Mouse (Mus musculus): ENCODE measurements at regions not wholly inside any gene's neighbourhood (a gene's known extent, or its start where the extent isn't known, plus 50 kb on each side); places are given as distances from the start of the nearest gene placed in this dataset.

DNA sequence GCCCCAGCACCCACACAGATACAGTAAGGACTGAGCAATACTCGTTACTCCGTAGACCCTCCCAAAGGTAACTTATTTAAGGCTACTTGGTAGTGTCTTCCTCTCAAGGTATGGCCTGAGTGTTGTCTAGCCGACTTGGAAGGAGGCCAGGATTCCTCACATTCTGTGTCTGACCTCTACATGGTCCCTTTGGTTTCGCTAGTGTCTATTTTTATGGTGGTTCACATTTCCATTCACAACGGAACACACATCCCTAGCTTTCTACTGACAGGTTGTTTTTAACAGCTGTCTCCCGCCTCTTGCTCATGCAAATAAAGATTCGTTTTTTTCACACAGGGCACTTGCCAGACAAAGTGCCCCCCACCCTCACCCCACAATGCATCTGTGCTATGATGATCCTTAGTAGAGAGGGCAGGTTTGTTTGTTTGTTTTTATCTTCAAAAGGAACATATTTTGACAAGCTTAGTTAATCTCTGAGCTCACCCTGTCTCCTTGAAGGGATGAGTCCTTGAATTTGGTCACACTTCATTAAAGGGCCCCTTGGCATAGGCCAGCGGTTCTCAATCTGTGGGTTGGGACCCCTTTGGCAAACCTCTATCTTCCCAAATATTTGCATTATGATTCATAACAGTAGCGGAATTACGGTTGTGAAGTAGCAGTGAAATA, 52.7 kb downstream of the Phlda1 start:
- peak; percentile 58; the same call in 1 of the 2 replicates for ATAC-seq (ENCODE audit: borderline replicate concordance, extremely low read depth, low FRiP score, low TSS enrichment)
- WGBS: 8% methylated on average over 10 of the region's 10 CpGs
- no peaks in the 10 kb centered on the region for H3K9me3 ChIP-seq
- H3K9ac ChIP-seq: no peak overlapping the region
- no peaks in the 10 kb centered on the region for H3K36me3 ChIP-seq
- H3K27ac ChIP-seq: peak overlapping the region; percentile 41
- H3K4me2 ChIP-seq: peak overlapping the region; percentile 28; the same call in 1 of the 2 replicates
- peaks cover 53% of the 10 kb centered on the region for H3K4me1 ChIP-seq
- H3K27me3 ChIP-seq: no peaks in the 10 kb centered on the region
- no peak overlapping the region for H3K4me3 ChIP-seq

DNA sequence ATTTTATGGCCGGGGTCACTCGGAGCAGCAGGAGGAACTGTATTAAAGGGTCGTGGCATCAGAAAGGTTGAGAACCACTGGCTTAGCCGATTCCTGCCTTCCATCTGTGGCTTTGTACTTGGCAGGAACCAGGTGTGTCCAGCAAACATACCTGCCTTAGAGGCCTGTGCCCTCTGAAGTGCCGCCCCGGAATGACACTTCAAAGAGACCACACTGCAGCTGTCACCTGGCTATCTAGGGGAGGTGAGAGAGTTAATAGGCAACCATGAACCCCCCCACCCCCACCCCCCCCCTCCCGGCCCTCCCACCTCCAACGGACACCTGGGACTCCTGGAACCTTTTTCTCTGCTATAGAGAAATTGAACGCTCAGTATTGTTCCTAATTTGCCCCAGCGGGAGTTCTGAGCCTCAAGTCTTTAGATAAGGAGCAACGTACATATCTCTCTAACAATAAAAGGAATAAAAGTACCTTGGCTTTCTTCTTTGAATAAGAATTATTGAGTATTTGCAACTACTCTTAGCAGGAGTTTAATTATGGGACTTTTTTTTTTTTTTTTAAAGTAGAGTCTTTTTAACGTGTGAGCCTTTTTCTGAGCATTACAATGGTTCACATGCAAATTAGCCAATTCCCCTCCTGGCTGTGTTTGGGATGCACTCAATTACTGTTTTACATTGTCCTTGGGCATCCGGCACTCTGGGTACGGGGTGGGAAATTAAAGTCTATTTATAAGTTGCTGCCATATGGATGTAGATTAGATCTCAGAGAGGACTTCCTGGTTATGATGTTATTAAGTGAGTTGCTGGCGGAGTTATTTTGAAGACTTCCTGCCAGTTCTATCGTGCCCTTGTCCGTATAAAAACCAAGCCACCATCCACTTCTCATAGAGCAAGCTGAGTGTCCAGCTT, 53.5 kb downstream of the Phlda1 start:
- Histone ChIP-seq H3K4me1 (peaks cover 50% of the 10 kb centered on the region), H3K9ac (no peak overlapping the region), H3K9me3 (no peaks in the 10 kb centered on the region), H3K4me2 (peak overlapping the region; percentile 28; the same call in 1 of the 2 replicates), H3K27ac (peak overlapping the region; percentile 41; the same call in 1 of the 2 replicates), H3K36me3 (no peaks in the 10 kb centered on the region), H3K4me3 (no peak overlapping the region), H3K27me3 (no peaks in the 10 kb centered on the region)
- 24% methylated on average over 17 of the region's 17 CpGs for WGBS
- ATAC-seq (ENCODE audit: borderline replicate concordance, extremely low read depth, low FRiP score, low TSS enrichment): 0 out of 2 replicates have a peak, but pooled peaks have one; percentile 14

DNA sequence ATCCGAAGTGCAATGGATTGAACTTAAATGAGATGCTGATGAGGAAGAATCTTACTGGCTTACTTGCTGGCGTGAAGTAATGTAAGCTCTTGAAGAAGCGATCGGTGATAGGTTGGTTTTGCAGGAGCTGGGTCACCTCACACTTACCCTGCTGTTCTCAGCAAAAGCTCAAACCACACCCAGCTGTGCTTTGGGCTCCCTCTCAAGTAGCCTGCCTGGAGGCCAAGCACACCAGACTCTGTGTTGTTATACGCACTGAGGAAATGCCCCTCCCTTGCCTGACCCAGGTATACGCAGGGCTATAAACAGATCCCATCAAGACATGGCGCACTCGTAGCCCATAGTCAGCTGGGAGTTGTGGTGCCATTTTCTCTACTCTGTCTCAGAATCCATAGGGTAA, 56.5 kb downstream of the Phlda1 start:
- ATAC-seq (ENCODE audit: borderline replicate concordance, extremely low read depth, low FRiP score, low TSS enrichment): no peak
- Histone ChIP-seq H3K27ac (no peak overlapping the region), H3K36me3 (no peaks in the 10 kb centered on the region), H3K4me3 (no peak overlapping the region), H3K27me3 (no peaks in the 10 kb centered on the region), H3K9me3 (no peaks in the 10 kb centered on the region), H3K4me1 (peaks cover 53% of the 10 kb centered on the region), H3K4me2 (no peak overlapping the region), H3K9ac (no peak overlapping the region)
- 68% methylated on average over 8 of the region's 8 CpGs for WGBS

DNA sequence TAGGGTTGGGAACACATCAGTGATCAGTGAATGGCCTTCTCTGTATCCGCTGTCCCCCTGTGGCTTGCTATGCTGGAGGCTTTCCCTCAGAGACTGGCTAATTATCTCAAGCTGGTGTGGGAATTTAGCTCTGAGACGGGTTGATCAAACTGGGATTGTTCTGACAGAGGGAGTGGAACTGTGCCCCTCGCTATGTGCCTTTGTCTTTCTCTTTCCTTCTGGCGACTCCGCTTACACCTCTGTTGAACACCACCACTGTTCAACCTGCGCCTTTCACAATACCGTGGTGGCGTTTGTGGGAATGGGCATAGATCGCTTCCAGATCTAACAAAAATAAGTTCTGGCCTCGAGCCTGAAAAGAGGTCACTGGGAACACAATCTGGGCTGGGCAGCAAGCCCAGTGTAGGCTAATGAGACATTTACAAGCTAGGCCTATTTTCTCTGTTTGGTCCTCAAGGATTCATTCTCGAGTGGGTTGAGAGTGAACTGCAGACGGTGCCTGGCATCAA, 60.8 kb downstream of the Phlda1 start:
- Histone ChIP-seq H3K27me3 (no peaks in the 10 kb centered on the region), H3K9ac (no peak overlapping the region), H3K4me1 (peaks cover 23% of the 10 kb centered on the region), H3K9me3 (no peaks in the 10 kb centered on the region), H3K4me3 (no peak overlapping the region), H3K4me2 (no peak overlapping the region), H3K36me3 (no peaks in the 10 kb centered on the region), H3K27ac (peak overlapping the region; percentile 13)
- WGBS: 60% methylated on average over 12 of the region's 12 CpGs
- peak; percentile 24; the same call in 1 of the 2 replicates for ATAC-seq (ENCODE audit: borderline replicate concordance, extremely low read depth, low FRiP score, low TSS enrichment)

DNA sequence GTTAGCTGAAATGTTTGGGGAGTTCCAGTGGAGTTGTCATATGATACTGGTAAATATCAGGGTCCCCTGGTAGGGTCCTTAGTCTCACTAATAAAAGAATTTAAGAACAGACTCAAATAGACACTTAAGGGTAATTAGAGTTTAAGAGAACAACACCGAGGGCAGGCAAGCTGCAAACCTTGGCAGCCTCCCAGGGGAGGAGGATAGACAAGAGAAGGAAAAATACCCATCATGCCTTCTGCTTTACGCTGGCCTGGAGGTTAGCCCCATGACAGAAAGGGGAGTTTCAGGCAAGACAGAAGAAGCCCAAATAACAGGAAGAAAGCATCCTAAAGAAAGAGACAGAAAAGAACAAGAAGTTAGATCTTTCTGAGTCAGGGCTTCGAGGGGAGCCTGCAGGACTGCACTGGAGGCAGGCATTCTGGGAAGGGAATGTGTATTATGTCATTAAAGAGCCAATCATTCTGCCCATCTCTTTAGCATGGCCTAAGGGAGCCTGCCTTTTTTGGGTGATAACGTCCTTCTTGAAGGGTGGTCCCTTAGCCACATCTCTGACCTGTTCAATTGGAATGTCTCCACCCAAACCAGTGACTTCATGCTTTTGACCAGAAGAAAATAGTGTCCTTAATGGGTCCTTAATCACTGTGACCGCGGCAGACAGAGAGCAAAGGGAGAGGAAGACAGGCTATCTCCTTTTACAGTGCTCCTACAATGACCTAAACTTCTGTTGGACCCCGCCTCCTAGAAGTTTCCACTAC, 64.6 kb downstream of the Phlda1 start:
- Histone ChIP-seq H3K9me3 (no peaks in the 10 kb centered on the region), H3K36me3 (no peaks in the 10 kb centered on the region), H3K4me2 (no peak overlapping the region), H3K4me3 (no peak overlapping the region), H3K27ac (no peak overlapping the region), H3K4me1 (peaks cover 29% of the 10 kb centered on the region), H3K9ac (no peak overlapping the region), H3K27me3 (no peaks in the 10 kb centered on the region)
- 60% methylated on average over 7 of the region's 7 CpGs for WGBS
- ATAC-seq (ENCODE audit: borderline replicate concordance, extremely low read depth, low FRiP score, low TSS enrichment): no peak

DNA sequence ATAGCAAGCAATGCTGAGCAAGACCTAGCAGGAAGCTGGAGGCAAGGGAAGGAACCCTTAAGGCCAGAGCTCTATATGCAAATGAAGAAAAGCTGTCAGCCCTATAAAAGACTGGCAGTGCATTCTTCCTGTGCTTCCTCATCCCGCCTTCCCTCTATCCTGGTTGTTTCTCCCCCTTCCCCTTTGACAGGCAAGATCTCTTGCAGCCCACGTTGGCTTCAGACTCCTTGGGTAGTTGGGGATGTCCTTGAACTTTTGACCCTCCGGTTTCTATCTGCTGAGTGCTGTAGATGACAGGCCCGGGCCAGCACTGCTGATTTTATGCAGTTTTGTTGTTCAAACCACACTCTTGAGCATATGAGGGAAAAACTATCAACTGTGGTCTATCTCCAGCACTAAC, 68.1 kb downstream of the Phlda1 start:
- Histone ChIP-seq H3K9me3 (no peaks in the 10 kb centered on the region), H3K4me2 (no peak overlapping the region), H3K27me3 (no peaks in the 10 kb centered on the region), H3K27ac (no peak overlapping the region), H3K4me3 (no peak overlapping the region), H3K4me1 (peaks cover 40% of the 10 kb centered on the region), H3K36me3 (no peaks in the 10 kb centered on the region), H3K9ac (no peak overlapping the region)
- WGBS: 45% methylated on average over 4 of the region's 4 CpGs
- ATAC-seq (ENCODE audit: borderline replicate concordance, extremely low read depth, low FRiP score, low TSS enrichment): no peak

DNA sequence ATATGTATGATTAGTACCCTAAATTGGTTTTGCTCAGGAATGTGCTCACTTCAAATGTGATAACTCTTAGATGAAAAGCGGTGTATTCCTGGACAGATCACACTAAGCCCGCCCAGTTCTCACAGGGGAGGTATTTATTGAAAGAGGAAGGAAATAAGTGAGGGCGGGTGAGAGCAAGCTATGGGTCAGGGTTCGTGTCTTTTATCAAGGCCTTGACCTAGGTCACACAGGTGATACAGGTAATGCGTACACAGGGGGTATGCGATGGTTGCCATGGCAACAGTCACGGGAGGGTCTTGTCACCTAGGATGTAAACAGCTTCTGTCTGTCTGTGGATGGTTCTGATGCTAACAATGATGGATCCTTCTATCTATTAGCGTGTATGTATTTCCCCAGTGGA, 68.7 kb downstream of the Phlda1 start:
- H3K27ac ChIP-seq: no peak overlapping the region
- H3K36me3 ChIP-seq: no peaks in the 10 kb centered on the region
- H3K4me1 ChIP-seq: peaks cover 46% of the 10 kb centered on the region
- no peaks in the 10 kb centered on the region for H3K27me3 ChIP-seq
- WGBS: 52% methylated on average over 8 of the region's 8 CpGs
- H3K9me3 ChIP-seq: no peaks in the 10 kb centered on the region
- no peak overlapping the region for H3K4me2 ChIP-seq
- H3K9ac ChIP-seq: no peak overlapping the region
- H3K4me3 ChIP-seq: no peak overlapping the region
- no peak for ATAC-seq (ENCODE audit: borderline replicate concordance, extremely low read depth, low FRiP score, low TSS enrichment)

DNA sequence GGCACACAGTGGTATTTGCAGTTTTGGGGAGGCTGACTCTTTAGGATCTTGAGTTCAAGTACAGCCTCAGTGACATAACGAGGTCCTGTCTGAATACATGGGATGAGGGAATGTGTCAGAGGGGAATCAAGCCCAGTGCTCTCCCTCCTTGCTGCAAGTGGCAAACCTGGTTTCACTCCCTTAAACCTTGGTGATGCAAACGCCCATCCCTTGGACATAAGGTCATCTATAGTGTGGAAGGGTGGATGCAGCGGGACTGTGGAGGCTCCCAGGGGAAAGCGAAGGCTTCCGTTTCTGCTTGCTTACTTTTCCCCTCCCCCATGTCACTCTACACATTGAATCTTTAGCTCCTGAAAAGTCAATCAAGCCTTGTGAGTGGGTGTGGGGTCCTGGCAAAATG, 69.2 kb downstream of the Phlda1 start:
- WGBS: 41% methylated on average over 5 of the region's 5 CpGs
- H3K4me1 ChIP-seq: peaks cover 46% of the 10 kb centered on the region
- H3K9me3 ChIP-seq: no peaks in the 10 kb centered on the region
- ATAC-seq (ENCODE audit: borderline replicate concordance, extremely low read depth, low FRiP score, low TSS enrichment): peak; percentile 32; the same call in 1 of the 2 replicates
- no peak overlapping the region for H3K4me3 ChIP-seq
- H3K27me3 ChIP-seq: no peaks in the 10 kb centered on the region
- H3K36me3 ChIP-seq: no peaks in the 10 kb centered on the region
- H3K27ac ChIP-seq: peak overlapping the region; percentile 75; the same call in 1 of the 2 replicates
- no peak overlapping the region for H3K9ac ChIP-seq
- H3K4me2 ChIP-seq: peak overlapping the region; percentile 42; the same call in 1 of the 2 replicates

DNA sequence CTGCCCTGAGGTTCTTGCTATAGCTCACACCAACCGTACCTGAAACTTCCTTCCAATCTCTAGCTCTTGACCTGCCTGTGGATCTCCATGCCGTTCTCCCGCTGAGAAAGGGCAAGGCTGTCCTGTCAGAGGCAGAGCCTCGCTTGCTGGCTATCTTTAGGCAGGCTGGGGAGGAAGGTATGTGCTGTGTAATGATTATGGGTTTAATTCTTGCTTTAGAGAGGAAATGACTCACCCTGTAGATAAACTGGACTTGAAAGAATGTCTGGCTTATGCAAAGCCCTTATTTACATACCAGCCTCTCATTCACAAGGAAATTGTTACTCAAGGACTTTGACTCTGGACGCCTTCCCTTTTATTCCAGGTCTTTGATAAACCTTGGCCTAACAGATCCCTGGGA, 69.8 kb downstream of the Phlda1 start:
- Histone ChIP-seq H3K9me3 (no peaks in the 10 kb centered on the region), H3K4me1 (peaks cover 47% of the 10 kb centered on the region), H3K36me3 (no peaks in the 10 kb centered on the region), H3K4me3 (no peak overlapping the region), H3K9ac (no peak overlapping the region), H3K4me2 (peak overlapping the region; percentile 42), H3K27me3 (no peaks in the 10 kb centered on the region), H3K27ac (peak overlapping the region; percentile 75)
- WGBS: 9% methylated on average over 5 of the region's 5 CpGs
- ATAC-seq (ENCODE audit: borderline replicate concordance, extremely low read depth, low FRiP score, low TSS enrichment): peak; percentile 82

DNA sequence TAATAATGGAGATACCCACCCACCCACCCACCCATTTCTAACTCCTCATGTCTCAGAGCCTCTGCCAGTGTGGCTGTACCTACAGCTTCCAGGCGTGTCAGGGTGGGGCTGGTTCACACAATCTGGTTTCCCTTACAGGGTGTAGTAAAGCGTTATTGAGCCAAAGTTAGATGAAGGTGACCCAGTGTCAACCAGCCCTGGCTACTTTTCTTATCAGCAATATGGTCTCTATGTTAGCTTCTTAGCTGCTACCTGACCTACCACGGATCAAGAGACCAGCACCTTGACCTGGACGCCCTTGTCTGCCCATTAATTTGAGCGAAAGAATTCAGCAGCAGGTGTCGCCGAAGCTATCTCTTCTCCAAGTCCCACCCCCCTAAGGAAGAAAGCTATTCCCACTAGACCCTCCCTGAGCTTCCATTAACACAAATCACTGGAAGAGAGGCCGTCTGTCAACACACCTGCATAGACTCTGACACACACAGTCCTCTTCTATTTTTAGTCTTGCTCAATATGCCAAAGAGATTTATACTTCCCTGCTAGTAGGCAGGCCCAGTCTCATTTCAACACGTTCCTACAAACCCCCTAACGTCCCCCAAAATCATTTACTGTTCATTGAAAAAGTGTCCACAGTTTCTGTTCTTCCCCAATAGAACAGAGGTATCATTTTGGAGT, 70.4 kb downstream of the Phlda1 start:
- Histone ChIP-seq H3K4me2 (peak overlapping the region; percentile 42; the same call in 1 of the 2 replicates), H3K4me1 (peaks cover 49% of the 10 kb centered on the region), H3K9me3 (no peaks in the 10 kb centered on the region), H3K4me3 (no peak overlapping the region), H3K27me3 (no peaks in the 10 kb centered on the region), H3K27ac (peak overlapping the region; percentile 75), H3K9ac (no peak overlapping the region), H3K36me3 (no peaks in the 10 kb centered on the region)
- WGBS: 40% methylated on average over 10 of the region's 10 CpGs
- ATAC-seq (ENCODE audit: borderline replicate concordance, extremely low read depth, low FRiP score, low TSS enrichment): peak; percentile 43

DNA sequence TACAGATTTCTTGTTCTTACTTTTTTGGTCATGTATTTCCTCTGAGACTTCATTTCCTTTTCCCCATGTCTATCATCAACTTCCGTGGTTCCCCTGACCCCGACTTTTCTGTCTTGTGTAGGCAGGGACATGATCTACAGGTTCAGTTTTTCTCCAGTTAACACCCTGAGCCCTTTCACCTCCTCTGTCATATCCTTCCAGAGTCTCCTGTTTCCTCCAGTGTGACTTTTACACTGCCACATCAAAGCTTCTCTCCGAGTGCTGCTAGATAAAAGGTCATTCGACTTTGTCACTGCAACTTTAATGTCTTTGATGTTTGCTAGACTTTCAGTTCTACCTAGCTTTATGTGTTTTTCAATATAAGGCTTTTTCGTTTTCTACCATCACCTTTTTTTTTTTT, 72.5 kb downstream of the Phlda1 start:
- Histone ChIP-seq H3K4me1 (peaks cover 59% of the 10 kb centered on the region), H3K4me2 (no peak overlapping the region), H3K27me3 (no peaks in the 10 kb centered on the region), H3K9ac (no peak overlapping the region), H3K9me3 (no peaks in the 10 kb centered on the region), H3K4me3 (no peak overlapping the region), H3K27ac (no peak overlapping the region), H3K36me3 (no peaks in the 10 kb centered on the region)
- 29% methylated on average over 5 of the region's 5 CpGs for WGBS
- no peak for ATAC-seq (ENCODE audit: borderline replicate concordance, extremely low read depth, low FRiP score, low TSS enrichment)
